Mouse (Mus musculus) thymus, adult 2 months (tissue): ENCODE data around the gene Smyd4. TPM values are rescaled to one million over a fixed set of nuclear protein-coding genes. Genes with fewer than 3 reads are reported as not detected.

Experiments used
- DNase-seq: peaks from one replicate; pipeline ENCODE4 v3.0.0; 2021
- H3K27ac ChIP-seq: fragments of 200-500 bp; 2 replicates; pipeline ENCODE4 v1.5.1; 2012; ENCODE audit warnings: low read length, control low read depth; ENCODE audit not compliant: control insufficient read depth, insufficient read depth
- H3K27me3 ChIP-seq: fragments of 200-500 bp; 2 replicates; pipeline ENCODE4 v1.6.1; 2012; ENCODE audit warnings: mild to moderate bottlenecking, low read length, moderate library complexity, mixed read lengths; ENCODE audit not compliant: control insufficient read depth, insufficient read depth
- H3K36me3 ChIP-seq: fragments of 200-500 bp; 2 replicates; pipeline ENCODE4 v1.6.1; 2012; ENCODE audit warnings: mild to moderate bottlenecking, low read length, moderate library complexity; ENCODE audit not compliant: control insufficient read depth, insufficient read depth
- H3K4me1 ChIP-seq: fragments of 200-500 bp; replicated peaks from 2 replicates; pipeline ENCODE4 v1.6.1; 2012; ENCODE audit warnings: low read length; ENCODE audit not compliant: control insufficient read depth, insufficient read depth
- H3K4me3 ChIP-seq: fragments of 200-500 bp; 2 replicates; pipeline ENCODE4 v1.5.1; 2012; ENCODE audit warnings: mild to moderate bottlenecking, low read length, control low read depth, moderate library complexity; ENCODE audit not compliant: control insufficient read depth, insufficient read depth
- CTCF ChIP-seq: fragments of 200-500 bp; IDR thresholded peaks from 2 replicates; pipeline ENCODE4 v1.5.1; 2012; ENCODE audit warnings: mild to moderate bottlenecking, control low read depth, low read length, moderate library complexity, borderline replicate concordance; ENCODE audit not compliant: control insufficient read depth, poor library complexity, insufficient read depth; ENCODE audit errors: extremely low read depth
- POLR2A ChIP-seq: fragments of 200-500 bp; IDR thresholded peaks from 2 replicates; pipeline ENCODE4 v1.6.1; 2012; ENCODE audit warnings: mild to moderate bottlenecking, low read length, control low read depth, moderate library complexity; ENCODE audit not compliant: control insufficient read depth, poor library complexity, insufficient read depth; ENCODE audit errors: extremely low read depth
- WGBS: fragments of 180-500 bp; shearing (Covaris S2); methylation state at CpG from one replicate; pipeline ENCODE4 v1.1.7; 2018; 5-methylcytosine and 5-hydroxymethylcytosine counted together
- polyA plus RNA-seq: library from polyadenylated mRNA; depleted of rRNA; stranded (reverse); fragments of >200 nt; gene quantifications from 2 replicates; pipeline ENCODE4 v1.2.3, GENCODE M21; 2012

Gene Smyd4
- polyA plus RNA-seq, 1 experiment: 5.6 TPM

DNA sequence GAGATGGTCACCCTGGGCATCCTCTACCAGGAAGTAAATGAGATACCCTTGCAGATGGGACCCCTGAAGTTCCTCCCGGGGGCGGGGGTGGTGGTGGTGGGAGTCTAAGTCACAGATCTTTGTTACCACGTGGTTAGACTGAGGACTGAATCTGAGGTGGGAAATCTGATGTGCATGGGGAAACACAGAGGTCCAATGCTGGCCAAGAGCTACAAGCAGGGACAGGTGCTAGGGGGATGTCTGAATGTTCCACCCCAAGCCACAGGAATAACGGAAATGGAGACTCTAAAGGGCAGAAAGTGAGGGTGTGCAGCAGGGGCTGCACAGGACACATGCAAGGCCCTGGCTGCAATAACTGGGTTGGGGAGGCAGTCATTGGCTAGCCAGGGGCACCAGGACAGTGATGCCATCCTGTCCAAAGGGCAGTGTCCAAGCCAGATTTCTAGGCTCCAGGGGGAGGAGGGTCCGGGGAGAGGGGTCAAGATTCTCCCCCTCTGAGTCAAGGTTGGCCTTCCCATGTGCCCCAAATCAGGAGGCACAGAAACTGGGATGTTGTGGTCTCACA is 72.7 kb downstream of the Smyd4 start:
- WGBS: 65% methylated on average over 5 of the region's 5 CpGs
- H3K27ac ChIP-seq: no peak overlapping the region
- no peak for DNase-seq
- no peaks in the 10 kb centered on the region for H3K27me3 ChIP-seq
- no peaks in the 10 kb centered on the region for H3K36me3 ChIP-seq
- TF ChIP-seq POLR2A: no peak
- no peak for TF ChIP-seq CTCF
- no peak overlapping the region for H3K4me3 ChIP-seq
- peaks cover 10% of the 10 kb centered on the region for H3K4me1 ChIP-seq

DNA sequence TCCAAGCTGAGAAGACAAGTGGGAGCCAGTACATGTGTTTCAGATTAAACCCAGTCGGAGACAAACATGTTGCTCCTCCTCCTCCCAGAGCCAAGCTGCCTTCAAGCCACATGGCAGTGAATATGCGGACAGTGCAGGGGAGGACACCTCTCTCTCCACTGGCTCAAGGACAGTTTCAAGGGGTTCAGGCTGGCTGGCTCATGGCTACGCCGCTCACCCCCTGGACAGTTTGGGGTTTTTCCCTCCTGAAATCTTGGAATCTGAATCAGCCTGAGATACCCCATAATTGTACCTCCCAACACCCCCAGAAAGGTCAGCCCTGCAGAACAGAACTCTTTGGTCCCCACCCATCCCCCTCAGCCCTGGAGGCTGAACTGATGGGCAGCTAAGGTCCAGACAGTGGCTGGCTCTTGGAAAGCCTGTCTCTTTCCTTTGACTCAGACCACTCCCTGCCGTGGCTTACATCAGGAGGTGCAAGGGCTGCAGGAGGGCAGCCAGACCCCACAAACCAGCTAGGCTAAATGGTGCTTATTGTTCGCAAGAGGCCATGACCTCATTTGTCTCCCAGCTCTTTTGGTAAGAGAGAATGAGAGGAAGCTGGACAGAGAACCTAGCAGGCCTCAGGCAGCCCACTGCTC is 73.3 kb downstream of the Smyd4 start:
- H3K4me3 ChIP-seq: no peak overlapping the region
- H3K36me3 ChIP-seq: no peaks in the 10 kb centered on the region
- TF ChIP-seq CTCF (no peak), POLR2A (no peak)
- H3K27ac ChIP-seq: no peak overlapping the region
- peaks cover 4% of the 10 kb centered on the region for H3K4me1 ChIP-seq
- WGBS: 91% methylated on average over 6 of the region's 6 CpGs
- H3K27me3 ChIP-seq: no peaks in the 10 kb centered on the region
- no peak for DNase-seq

DNA sequence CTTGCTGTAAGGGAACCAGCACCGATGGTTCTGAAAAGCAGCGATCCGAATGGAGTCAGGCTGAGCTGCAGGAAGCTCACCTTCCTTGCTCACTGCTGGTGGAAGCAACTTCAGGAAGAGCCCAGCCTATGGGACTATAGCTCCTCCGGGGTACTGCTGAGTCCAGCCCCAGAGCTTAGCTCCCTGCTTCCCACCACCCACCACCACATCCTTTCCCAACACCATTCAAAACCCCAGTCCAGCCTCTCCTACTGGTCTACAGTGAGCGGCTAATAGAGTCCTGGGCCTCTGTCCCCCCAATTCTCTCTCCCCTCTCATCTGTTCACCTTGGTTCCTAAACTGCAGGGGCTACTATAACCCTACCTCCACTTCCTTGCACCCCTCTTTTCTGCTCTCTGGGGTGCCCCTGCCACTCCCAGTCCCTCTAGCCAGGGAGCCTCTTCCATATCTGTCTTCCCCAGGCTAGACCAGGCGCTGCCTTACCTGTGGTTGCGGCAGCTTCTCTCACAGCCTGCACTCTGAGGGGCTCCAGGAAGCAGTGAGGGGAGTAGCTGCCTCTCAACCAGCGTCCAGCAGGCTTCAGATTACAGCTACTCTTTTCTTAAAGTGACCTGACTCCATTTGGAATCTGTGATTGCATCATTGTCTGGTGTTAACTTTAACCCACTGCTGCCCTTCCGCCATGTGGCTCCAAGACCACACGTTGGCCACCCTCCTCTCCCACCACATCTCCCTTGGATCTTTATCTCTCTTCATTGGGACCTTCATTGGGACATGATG is 74.0 kb downstream of the Smyd4 start, which contains the start of gene Serpinf1:
TSS of gene Serpinf1 (minus strand) at position 689 of the 780 bp plus-strand sequence.
- no peak for DNase-seq
- H3K27ac ChIP-seq: no peak within 1 kb of the TSS

DNA sequence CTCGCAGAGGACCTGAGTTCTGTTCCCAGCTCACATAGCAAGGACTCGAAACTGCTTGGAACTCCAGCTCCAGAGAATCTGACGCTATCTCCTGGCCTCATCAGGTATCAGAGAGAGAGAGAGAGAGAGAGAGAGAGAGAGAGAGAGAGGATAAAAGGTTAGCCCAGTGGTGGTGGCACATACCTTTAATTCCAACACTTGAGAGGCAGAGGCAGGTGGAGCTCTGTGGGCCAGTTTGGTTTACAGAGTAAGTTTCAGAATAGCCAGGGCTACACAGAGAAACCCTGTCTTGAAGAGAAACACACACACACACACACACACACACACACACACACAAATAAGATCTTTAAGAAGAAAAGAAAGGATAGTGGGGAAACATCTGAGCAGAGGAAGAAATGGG is 74.9 kb downstream of the Smyd4 start:
- no peaks in the 10 kb centered on the region for H3K36me3 ChIP-seq
- 98% methylated on average over 3 of the region's 3 CpGs for WGBS
- no peaks in the 10 kb centered on the region for H3K27me3 ChIP-seq
- TF ChIP-seq CTCF (no peak), POLR2A (no peak)
- H3K4me1 ChIP-seq: no peaks in the 10 kb centered on the region; the same call in 1 of the 2 replicates
- no peak overlapping the region for H3K4me3 ChIP-seq
- DNase-seq: no peak
- no peak overlapping the region for H3K27ac ChIP-seq

More for the DNA sequence above, 74.0 kb downstream of the Smyd4 start, which contains the start of gene Serpinf1:
- Histone ChIP-seq H3K27me3 (no peaks in the 10 kb centered on the region), H3K4me3 (no peak within 1 kb of the TSS), H3K4me1 (no peaks in the 10 kb centered on the region; the same call in 1 of the 2 replicates), H3K36me3 (no peaks in the 10 kb centered on the region)
- TF ChIP-seq POLR2A (no peak), CTCF (no peak)
- 72% methylated on average over 10 of the region's 10 CpGs for WGBS

DNA sequence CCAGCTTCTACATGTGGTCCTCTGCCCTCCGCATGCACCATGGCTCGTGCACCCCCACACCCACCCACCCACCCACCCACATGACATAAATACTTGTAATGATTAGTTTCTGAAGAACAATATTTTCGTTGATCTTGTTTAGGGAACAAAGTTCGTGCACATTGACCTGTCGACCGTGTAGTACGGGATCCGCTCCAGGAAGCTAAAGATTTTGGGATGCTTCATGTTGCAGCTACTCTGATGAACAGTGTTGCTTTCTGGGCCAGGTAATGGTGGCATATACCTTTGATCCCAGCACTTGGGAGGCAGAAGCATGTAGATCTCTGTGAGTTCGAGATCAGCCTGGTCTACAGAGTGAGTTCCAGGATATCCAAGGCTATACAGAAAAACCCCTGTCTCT is 75.8 kb downstream of the Smyd4 start:
- H3K4me1 ChIP-seq: peaks cover 5% of the 10 kb centered on the region
- no peaks in the 10 kb centered on the region for H3K36me3 ChIP-seq
- no peak for DNase-seq
- TF ChIP-seq POLR2A: no peak
- no peak for TF ChIP-seq CTCF
- no peak overlapping the region for H3K4me3 ChIP-seq
- no peaks in the 10 kb centered on the region for H3K27me3 ChIP-seq
- 96% methylated on average over 9 of the region's 9 CpGs for WGBS
- H3K27ac ChIP-seq: no peak overlapping the region

DNA sequence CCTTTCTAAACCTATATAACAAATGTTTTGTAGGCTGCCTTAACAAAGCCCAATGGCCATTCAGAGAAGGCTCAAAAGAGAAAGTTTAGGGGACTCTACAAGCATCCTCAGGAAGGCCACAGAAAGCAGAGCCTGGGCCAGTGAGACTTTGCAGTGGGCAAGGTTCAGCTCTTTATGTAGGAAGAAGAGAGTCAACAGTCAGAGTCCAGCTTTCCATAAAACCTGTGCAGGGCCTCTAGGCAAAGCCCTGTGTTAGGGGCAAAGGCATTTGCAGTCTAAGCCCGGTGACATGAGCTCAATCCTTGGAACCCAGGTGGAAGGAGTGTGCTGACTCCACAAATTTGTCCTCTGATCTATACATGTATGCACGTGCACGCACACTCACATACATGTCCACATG is 76.2 kb downstream of the Smyd4 start:
- WGBS: 99% methylated on average over 3 of the region's 3 CpGs
- DNase-seq: no peak
- Histone ChIP-seq H3K27ac (no peak overlapping the region), H3K4me3 (no peak overlapping the region), H3K4me1 (peaks cover 8% of the 10 kb centered on the region), H3K36me3 (no peaks in the 10 kb centered on the region), H3K27me3 (no peaks in the 10 kb centered on the region)
- no peak for TF ChIP-seq CTCF
- no peak for TF ChIP-seq POLR2A
